Mouse (Mus musculus): ENCODE results near the gene Ufl1. TPM values are rescaled to one million over a fixed set of nuclear protein-coding genes. Genes with fewer than 3 reads are reported as not detected.

Ufl1 gene
- polyA plus RNA-seq (2012; ENCODE audit: low replicate concordance) = 0.39 and 1.7 TPM in 2 replicates

DNA sequence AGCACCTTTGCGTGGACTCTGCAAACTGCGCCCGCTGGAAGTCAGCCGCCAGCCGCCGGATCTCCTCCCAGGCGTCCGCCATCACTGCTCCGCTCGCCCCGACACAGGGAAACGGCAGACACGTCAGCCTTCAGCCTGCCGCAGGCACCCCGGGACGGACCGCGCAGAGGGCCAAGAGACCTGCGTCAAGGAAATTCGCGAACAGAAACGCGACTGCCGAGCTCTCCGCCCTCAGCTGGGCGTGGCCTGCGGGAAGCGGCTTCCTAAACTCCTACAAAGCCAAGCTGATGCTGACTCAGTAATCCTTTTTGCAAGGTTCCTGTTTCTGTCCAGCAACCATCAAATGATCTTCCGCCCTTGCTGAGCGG is at the start of gene Ufl1:
Ufl1 (minus strand) TSS at position 151 of the 368 bp plus-strand sequence.

DNA sequence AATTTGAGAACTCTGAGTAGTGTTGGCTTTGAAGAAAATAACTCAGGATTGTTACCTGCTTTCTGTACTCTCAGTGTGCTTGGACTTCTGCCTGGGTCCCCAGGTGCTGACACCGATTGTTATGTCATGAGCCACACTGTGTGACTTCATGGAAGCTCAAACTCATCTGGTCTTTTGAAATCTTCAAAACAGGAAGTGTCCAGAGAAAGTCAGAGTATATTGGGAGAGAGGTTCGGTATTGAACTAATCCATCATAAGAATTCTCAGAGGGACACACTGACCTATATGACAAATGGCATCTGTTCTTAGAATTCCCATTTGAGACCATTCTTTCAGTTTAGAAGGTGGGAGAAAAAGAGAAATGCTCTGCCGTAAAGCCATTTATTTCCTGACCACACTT is 38.8 kb downstream of the Ufl1 start, which contains the start of gene Fhl5:
Fhl5 (minus strand) TSS at position 101 of the 400 bp plus-strand sequence.

Other genes starting within 250 kb of the Ufl1 start
- gene Fhl5, start 38.9 kb downstream of the Ufl1 start, polyA plus RNA-seq (2012; ENCODE audit: low replicate concordance) = not detected in 2 replicates

Data from leukemia stem cell, adult 10-12 weeks (primary cell).